Mouse (Mus musculus): Measurements from ENCODE around the gene Lrrc51.

GRCm38 (mm10) chr7:101911982-101912381, 21.7 kb downstream of the Lrrc51 start:
- TF ChIP-seq CTCF (IDR thresholded peaks at IDR 0.05; ENCODE audit: low read depth) (peak; percentile 38), EP300 (IDR thresholded peaks at IDR 0.05; ENCODE audit: low read depth) (no peak)

Measured in liver, embryonic 14.5 days (tissue).